Mouse (Mus musculus) left cerebral cortex, adult 9 months (tissue): Measurements from ENCODE around the gene Eapp.

Source experiments
- DNase-seq, 2 experiments: peaks; one replicate each; pipeline ENCODE4 v3.0.0; 2022; ENCODE audit warnings: low spot score in 2 of 2

Eapp gene

GRCm38 (mm10) chr12:54640259-54640658 lies 55.4 kb downstream of the Eapp start:
- DNase-seq, result no peak

GRCm38 (mm10) chr12:54637033-54637432 lies 58.7 kb downstream of the Eapp start:
- no peak for DNase-seq

- DNase-seq, result no peak
These were observed 63.6 kb downstream of the Eapp start for GRCm38 (mm10) chr12:54632141-54632540.

- no peak for DNase-seq
These were observed 73.8 kb downstream of the Eapp start for GRCm38 (mm10) chr12:54621942-54622341.
